In the genomic region with DNA sequence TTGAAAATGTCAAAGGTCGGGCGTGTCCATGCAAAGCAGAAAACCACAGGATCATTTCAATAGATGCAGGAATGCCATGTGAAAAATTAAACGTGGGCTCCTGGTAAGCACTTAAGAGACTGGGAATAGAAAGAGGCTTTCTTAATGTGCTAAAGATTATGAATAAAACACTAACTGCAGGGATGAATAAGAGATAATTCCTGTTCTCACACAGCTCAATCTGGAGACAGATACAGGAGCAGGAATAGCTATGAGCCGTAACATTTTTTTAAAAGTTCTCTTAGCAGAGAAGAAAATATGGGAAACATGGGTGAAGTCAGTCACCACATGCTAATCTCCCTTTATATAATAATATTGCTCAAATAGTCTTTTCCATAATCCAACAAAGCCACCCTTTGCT, we compare ENCODE assay signal across 16 mouse cellular contexts.
"Had no signal": no experiment of that assay in that cellular context is flagged by ENCODE, and none has a peak within 500 bp of the region (broad histone marks: within the 10 kb centered on the region; RNA-seq: fewer than 3 reads in every experiment).

No protein-coding gene starts in this region.

- H3K4me3 ChIP-seq: neural tube, embryonic 12.5 days; neural tube, embryonic 13.5 days; neural tube, embryonic 15.5 days; stomach, embryonic 15.5 days had no signal

- H3K27ac ChIP-seq: neural tube, embryonic 12.5 days; neural tube, embryonic 13.5 days; neural tube, embryonic 15.5 days; stomach, embryonic 15.5 days; stomach, postnatal 0 days had no signal

- DNase-seq: retina, postnatal 1 day; right cerebral cortex, adult 18-20 months; right cerebral cortex, postnatal 14 days; right cerebral cortex, postnatal 4 days; spleen, adult 18-20 months; thymus, adult 18-20 months; thymus, adult 2 months; thymus, postnatal 14 days; thymus, postnatal 25 days; thymus, postnatal 36 days; thymus, postnatal 4 days had no signal
